Mouse (Mus musculus): ENCODE data around the gene Pdzph1. TPM values are rescaled to one million over a fixed set of nuclear protein-coding genes. Genes with fewer than 3 reads are reported as not detected.
A peak's percentile ranks its signal among the peaks of the same experiment; 100 is the strongest.

Pdzph1 gene
- polyA plus RNA-seq, 1 experiment from 2014 or later, result 0.28 TPM

DNA sequence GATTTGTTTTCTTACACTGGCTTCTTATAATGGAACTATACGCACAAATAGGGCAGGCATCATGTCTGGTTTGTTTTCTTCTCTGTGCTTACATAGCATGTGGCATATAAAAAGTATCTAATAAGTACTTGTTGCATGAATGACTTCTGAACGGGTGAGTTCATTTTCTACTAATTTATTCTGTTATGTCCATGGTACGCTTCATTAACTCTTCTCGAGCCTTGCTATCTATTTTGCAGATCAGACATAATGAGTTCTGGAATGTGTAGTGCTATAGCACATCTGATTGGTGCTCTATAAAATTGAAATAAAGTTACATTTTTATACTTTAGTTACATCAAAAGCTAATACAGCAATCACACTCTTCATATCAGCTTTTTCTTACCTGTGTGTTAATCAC is 71.2 kb downstream of the Pdzph1 start:
- Histone ChIP-seq H3K36me3 (no peaks in the 10 kb centered on the region), H3K4me3 (replicated peaks) (no peak overlapping the region), H3K27ac (no peak overlapping the region), H3K9ac (no peak overlapping the region), H3K4me1 (replicated peaks) (peaks cover 25% of the 10 kb centered on the region), H3K9me3 (replicated peaks) (no peaks in the 10 kb centered on the region), H3K27me3 (no peaks in the 10 kb centered on the region), H3K4me2 (no peak overlapping the region)
- WGBS (ENCODE audit: insufficient replicate concordance), result 56% methylated on average over 4 of the region's 4 CpGs
- no peak for ATAC-seq (ENCODE audit: low read depth)
- DNase-seq, result no peak

DNA sequence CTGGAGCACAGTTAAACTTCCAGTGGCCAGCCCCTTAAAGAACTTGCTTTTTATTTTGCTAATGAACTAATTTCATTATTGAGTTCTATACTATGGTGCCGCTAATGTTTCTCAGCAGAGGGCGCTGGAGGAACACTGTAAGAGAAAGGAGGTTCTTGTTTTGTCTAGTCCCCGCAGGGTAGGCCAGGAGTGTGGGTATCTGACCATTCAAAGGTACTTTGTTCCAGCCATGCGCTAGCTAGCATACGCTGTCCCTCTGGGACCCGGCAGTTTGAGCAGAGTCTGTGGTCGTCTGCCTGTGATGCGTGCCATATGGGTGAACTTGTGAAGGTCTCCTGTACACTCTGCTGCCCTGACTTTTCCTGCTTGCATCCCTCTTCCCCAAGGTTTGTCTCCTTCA is 72.1 kb downstream of the Pdzph1 start:
- H3K9me3 ChIP-seq (replicated peaks), result no peaks in the 10 kb centered on the region
- DNase-seq, result no peak

DNA sequence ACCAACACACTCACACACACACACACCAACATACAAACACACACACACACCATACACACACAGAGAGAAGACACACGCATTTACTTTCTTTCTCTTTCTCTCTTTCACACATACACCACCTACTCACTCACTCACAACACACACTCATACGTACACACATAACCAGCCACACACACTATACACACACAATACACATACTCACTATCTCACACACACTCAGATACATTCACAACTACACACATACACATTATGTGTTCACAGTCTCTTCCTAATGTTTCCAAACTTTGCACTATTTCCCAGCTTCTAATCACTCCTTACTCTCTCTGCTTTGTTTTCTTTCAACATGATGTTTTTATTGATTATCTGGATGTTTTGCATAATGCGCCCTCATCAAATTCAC is 72.6 kb downstream of the Pdzph1 start:
- DNase-seq (no peak), ATAC-seq (ENCODE audit: low read depth) (no peak)
- WGBS (ENCODE audit: insufficient replicate concordance), result 61% methylated on average over 3 of the region's 3 CpGs
- H3K9ac ChIP-seq, result no peak overlapping the region
- no peak overlapping the region for H3K27ac ChIP-seq
- no peaks in the 10 kb centered on the region for H3K27me3 ChIP-seq
- H3K4me1 ChIP-seq (replicated peaks), result peaks cover 11% of the 10 kb centered on the region
- H3K9me3 ChIP-seq (replicated peaks), result no peaks in the 10 kb centered on the region
- H3K36me3 ChIP-seq, result no peaks in the 10 kb centered on the region
- no peak overlapping the region for H3K4me2 ChIP-seq
- no peak overlapping the region for H3K4me3 ChIP-seq (replicated peaks)

More for the DNA sequence above, 72.1 kb downstream of the Pdzph1 start:
- Histone ChIP-seq H3K27me3 (no peaks in the 10 kb centered on the region), H3K9ac (no peak overlapping the region), H3K36me3 (no peaks in the 10 kb centered on the region), H3K4me1 (replicated peaks) (peaks cover 16% of the 10 kb centered on the region), H3K27ac (no peak overlapping the region), H3K4me2 (0 out of 2 replicates have a peak overlapping the region, but pooled peaks have one; percentile 23), H3K4me3 (replicated peaks) (no peak overlapping the region)
- WGBS (ENCODE audit: insufficient replicate concordance), result 9% methylated on average over 8 of the region's 8 CpGs
- ATAC-seq (ENCODE audit: low read depth), result peak; percentile 66

- H3K27ac ChIP-seq, result no peak overlapping the region
- no peaks in the 10 kb centered on the region for H3K9me3 ChIP-seq (replicated peaks)
- DNase-seq (no peak), ATAC-seq (ENCODE audit: low read depth) (no peak)
- no peak overlapping the region for H3K4me3 ChIP-seq (replicated peaks)
- H3K9ac ChIP-seq, result no peak overlapping the region
- no peak overlapping the region for H3K4me2 ChIP-seq
- H3K4me1 ChIP-seq (replicated peaks), result no peaks in the 10 kb centered on the region
- no peaks in the 10 kb centered on the region for H3K36me3 ChIP-seq
- 60% methylated on average over 7 of the region's 7 CpGs for whole genome bisulfite sequencing (ENCODE audit: insufficient replicate concordance)
- H3K27me3 ChIP-seq, result no peaks in the 10 kb centered on the region
Measured at GRCm38 (mm10) chr17:58911564-58911963, 79.6 kb downstream of the Pdzph1 start.

- H3K36me3 ChIP-seq, result no peaks in the 10 kb centered on the region
- H3K9me3 ChIP-seq (replicated peaks), result no peaks in the 10 kb centered on the region
- H3K27me3 ChIP-seq, result no peaks in the 10 kb centered on the region
- H3K27ac ChIP-seq, result no peak overlapping the region
- no peak for ATAC-seq (ENCODE audit: low read depth)
- no peaks in the 10 kb centered on the region for H3K4me1 ChIP-seq (replicated peaks)
- H3K4me3 ChIP-seq (replicated peaks), result no peak overlapping the region
- no peak overlapping the region for H3K4me2 ChIP-seq
- no peak for DNase-seq
- 32% methylated on average over 8 of the region's 8 CpGs for WGBS (ENCODE audit: insufficient replicate concordance)
- H3K9ac ChIP-seq, result no peak overlapping the region
Measured at GRCm38 (mm10) chr17:58909061-58909661, 82.0 kb downstream of the Pdzph1 start.

DNA sequence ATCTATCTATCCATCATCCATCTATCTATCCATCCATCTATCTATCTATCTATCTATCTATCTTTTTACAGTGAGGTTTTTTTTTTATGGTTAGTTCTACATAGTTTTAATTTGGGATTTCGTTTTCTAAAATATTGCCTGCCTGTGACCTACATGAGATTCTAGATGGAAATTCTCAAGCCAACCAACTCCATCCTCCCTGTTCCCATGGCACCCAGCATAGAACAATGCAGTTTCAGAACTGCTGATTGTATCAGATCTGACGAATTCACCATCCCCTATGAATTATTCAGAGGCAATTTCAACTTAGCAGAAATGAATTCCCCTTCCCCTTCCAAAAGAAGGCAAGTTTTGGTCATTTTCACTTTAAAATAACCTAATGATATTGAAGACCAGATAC is 85.2 kb downstream of the Pdzph1 start:
- Histone ChIP-seq H3K27me3 (no peaks in the 10 kb centered on the region), H3K4me3 (replicated peaks) (no peak overlapping the region), H3K4me2 (no peak overlapping the region), H3K27ac (no peak overlapping the region), H3K4me1 (replicated peaks) (no peaks in the 10 kb centered on the region), H3K9ac (no peak overlapping the region), H3K9me3 (replicated peaks) (no peaks in the 10 kb centered on the region), H3K36me3 (no peaks in the 10 kb centered on the region)
- WGBS (ENCODE audit: insufficient replicate concordance), result 49% methylated on average over 2 of the region's 2 CpGs
- ATAC-seq (ENCODE audit: low read depth), result no peak
- no peak for DNase-seq

DNA sequence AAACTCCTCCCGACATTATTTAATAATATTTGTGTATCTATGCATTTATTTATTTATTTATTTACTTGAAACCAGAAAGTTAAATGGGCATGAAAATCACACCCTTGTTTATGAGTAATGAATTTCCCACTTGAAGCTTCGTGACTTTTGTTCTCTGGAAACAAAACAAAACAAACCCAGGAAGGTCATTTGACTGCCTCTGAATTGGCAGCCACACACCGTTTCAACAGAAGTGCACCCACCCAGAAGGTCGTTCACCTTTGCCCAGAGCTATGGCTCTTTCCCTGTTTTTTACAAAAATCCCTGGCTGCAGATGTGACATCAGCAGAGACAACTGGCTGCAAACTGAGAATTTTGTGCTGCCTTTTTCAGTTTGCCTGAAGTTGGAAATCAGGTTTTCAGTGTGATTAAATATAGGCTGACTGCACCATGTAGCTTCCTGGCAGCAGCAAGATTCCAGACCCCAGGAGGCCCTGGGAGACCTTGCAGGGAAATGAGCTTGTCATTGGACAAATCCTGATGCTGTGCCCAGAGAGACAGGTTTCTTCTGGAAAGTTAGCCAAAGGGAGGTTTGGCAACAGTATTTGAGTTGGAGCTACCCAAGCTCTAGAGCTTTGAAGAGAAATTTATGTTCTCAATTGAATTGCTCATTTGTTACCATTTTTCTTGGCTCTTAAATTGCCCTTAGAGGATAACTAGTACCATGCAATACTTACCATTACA is 99.5 kb downstream of the Pdzph1 start:
- no peak overlapping the region for H3K27ac ChIP-seq
- no peak overlapping the region for H3K4me2 ChIP-seq
- H3K27me3 ChIP-seq, result no peaks in the 10 kb centered on the region
- no peaks in the 10 kb centered on the region for H3K36me3 ChIP-seq
- H3K4me3 ChIP-seq (replicated peaks), result no peak overlapping the region
- 46% methylated on average over 4 of the region's 4 CpGs for WGBS (ENCODE audit: insufficient replicate concordance)
- DNase-seq (no peak), ATAC-seq (ENCODE audit: low read depth) (no peak)
- H3K9me3 ChIP-seq (replicated peaks), result no peaks in the 10 kb centered on the region
- H3K9ac ChIP-seq, result no peak overlapping the region
- no peaks in the 10 kb centered on the region for H3K4me1 ChIP-seq (replicated peaks)

DNA sequence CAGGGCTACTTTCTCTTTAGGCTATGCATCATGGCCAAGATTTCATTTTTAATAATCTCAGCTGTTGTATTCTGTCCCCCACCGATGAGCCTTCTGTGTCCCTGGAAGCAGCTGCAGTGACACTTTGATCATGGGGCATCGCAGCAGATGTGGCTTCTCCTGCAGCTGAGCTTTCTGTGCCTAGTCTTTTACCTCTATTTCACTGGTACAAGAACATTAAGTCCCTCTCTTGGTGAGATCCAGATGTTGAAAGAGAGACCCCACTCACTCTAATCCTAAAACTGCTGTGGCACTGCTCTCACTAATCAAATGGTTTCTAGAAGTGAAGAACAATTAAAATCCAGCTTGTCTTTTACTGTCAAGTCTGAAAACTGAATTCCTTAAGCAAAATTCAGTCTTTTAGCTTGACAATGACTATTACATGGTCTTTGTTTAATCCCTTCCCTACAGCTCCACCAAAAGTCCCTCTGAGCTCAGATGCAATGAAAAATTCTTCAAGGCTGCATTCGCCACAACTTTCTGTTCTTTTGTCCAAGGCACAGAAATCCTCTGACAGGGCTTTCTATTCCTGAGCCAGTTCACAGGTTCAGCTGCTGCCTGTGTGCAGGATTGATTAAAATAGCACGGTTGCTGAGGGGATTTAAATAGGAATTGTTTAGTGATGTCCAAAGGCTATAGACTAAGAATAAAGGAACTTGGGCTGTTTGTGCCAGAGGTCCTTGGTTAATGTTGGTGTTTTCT is 101.1 kb downstream of the Pdzph1 start:
- ATAC-seq (ENCODE audit: low read depth) (no peak), DNase-seq (no peak)
- no peak overlapping the region for H3K4me2 ChIP-seq
- H3K27ac ChIP-seq, result no peak overlapping the region
- no peak overlapping the region for H3K4me3 ChIP-seq (replicated peaks)
- no peaks in the 10 kb centered on the region for H3K27me3 ChIP-seq
- 57% methylated on average over 4 of the region's 4 CpGs for WGBS (ENCODE audit: insufficient replicate concordance)
- no peaks in the 10 kb centered on the region for H3K36me3 ChIP-seq
- no peaks in the 10 kb centered on the region for H3K9me3 ChIP-seq (replicated peaks)
- no peaks in the 10 kb centered on the region for H3K4me1 ChIP-seq (replicated peaks)
- no peak overlapping the region for H3K9ac ChIP-seq

DNA sequence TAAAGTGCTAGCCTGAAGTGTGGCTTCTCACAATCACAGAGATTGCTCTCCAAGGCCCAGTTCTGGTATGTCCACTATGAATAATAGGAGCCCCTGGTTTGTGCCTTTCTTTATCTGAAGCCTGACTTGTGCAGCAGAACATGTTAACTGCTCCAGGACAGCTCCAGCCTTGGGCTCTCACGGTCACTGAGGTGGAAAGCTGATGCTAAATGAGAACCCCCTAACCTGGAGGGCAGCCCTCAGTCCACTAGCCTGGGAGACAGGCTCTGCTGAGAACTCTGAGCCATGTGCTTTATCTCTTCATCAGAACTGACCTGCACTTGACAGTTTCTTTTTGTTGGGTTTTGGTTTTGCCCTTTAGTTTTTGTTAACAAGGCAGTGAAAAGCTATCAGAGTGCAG is 106.8 kb downstream of the Pdzph1 start:
- 46% methylated on average over 1 of the region's 1 CpGs for WGBS (ENCODE audit: insufficient replicate concordance)

GRCm38 (mm10) chr17:58873356-58873755 is 117.8 kb downstream of the Pdzph1 start:
- WGBS (ENCODE audit: insufficient replicate concordance), result 22% methylated on average over 1 of the region's 1 CpGs
- Histone ChIP-seq H3K36me3 (no peaks in the 10 kb centered on the region), H3K27me3 (no peaks in the 10 kb centered on the region), H3K4me1 (replicated peaks) (no peaks in the 10 kb centered on the region), H3K27ac (no peak overlapping the region), H3K4me2 (no peak overlapping the region), H3K9ac (no peak overlapping the region), H3K9me3 (replicated peaks) (no peaks in the 10 kb centered on the region), H3K4me3 (replicated peaks) (no peak overlapping the region)
- DNase-seq (no peak), ATAC-seq (ENCODE audit: low read depth) (no peak)

More for the DNA sequence above, 106.8 kb downstream of the Pdzph1 start:
- ATAC-seq (ENCODE audit: low read depth) (no peak), DNase-seq (no peak)
- no peaks in the 10 kb centered on the region for H3K4me1 ChIP-seq (replicated peaks)
- H3K9me3 ChIP-seq (replicated peaks), result no peaks in the 10 kb centered on the region
- H3K4me2 ChIP-seq, result no peak overlapping the region
- H3K4me3 ChIP-seq (replicated peaks), result no peak overlapping the region
- no peaks in the 10 kb centered on the region for H3K27me3 ChIP-seq
- H3K9ac ChIP-seq, result no peak overlapping the region
- no peak overlapping the region for H3K27ac ChIP-seq
- no peaks in the 10 kb centered on the region for H3K36me3 ChIP-seq

- no peak overlapping the region for H3K27ac ChIP-seq
- H3K36me3 ChIP-seq, result no peaks in the 10 kb centered on the region
- H3K4me2 ChIP-seq, result no peak overlapping the region
- no peaks in the 10 kb centered on the region for H3K4me1 ChIP-seq (replicated peaks)
- ATAC-seq (ENCODE audit: low read depth) (no peak), DNase-seq (no peak)
- H3K4me3 ChIP-seq (replicated peaks), result no peak overlapping the region
- H3K9me3 ChIP-seq (replicated peaks), result no peaks in the 10 kb centered on the region
- H3K27me3 ChIP-seq, result no peaks in the 10 kb centered on the region
- no peak overlapping the region for H3K9ac ChIP-seq
Measured at GRCm38 (mm10) chr17:58870795-58871194, 120.4 kb downstream of the Pdzph1 start.
